Mouse (Mus musculus) WW6 (cell line): Measurements from ENCODE around the gene 2410004P03Rik.
"Not testable (repeated sequence)": the region's sequence is repeated elsewhere in the genome, so short reads cannot be mapped to it uniquely, and the experiment has no call there.

Experiments used
- DNase-seq: peaks from one replicate; pipeline ENCODE4 v3.0.0-alpha.2; 2013; ENCODE audit warnings: low read depth, low spot score

2410004P03Rik gene

GRCm38 (mm10) chr12:17021125-17021524 is 9.6 kb upstream of the 2410004P03Rik start:
- not testable (repeated sequence) for DNase-seq

DNA sequence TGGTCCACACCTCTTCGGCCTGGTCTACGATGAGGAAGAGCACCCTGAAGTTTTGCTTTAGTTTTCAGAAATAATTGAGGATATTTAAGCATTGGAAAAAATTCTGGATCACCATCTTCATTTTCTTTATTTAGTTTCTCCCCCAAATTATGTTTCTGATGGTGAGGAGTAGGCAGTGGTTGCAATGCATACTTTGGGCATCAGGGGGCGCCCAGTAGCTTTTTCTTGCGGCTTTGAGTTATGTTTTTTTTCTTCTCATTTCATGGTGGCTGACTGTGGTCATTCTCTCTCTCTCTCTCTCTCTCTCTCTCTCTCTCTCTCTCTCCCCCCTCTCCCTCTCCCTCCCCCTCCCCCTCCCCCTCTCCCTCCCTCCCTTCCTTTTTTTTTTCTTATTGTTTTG is 6.9 kb upstream of the 2410004P03Rik start:
- DNase-seq, result no peak

- DNase-seq, result no peak
These were observed 4.2 kb upstream of the 2410004P03Rik start for GRCm38 (mm10) chr12:17015711-17016110.

GRCm38 (mm10) chr12:17012067-17012899 is 756 bp upstream of the 2410004P03Rik start:
- no peak for DNase-seq

DNA sequence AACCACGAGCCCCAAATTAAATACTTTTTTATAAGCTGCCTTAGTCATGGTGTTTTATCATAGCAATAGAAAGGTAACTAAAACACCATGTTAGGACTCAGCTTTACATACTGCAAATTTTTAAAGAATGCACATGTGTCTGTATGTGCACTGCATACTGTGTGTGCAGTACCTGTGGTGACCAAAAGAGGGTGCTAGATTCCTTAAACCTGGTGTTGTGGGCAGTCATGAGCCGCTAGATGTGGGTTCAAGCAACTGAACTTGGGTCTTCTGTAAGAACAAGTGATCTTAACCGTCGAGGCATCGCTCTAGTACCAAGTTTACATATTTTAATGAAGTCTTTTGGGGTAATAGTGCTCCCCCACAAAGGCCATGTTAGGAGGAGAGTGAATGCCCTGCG is 2.1 kb downstream of the 2410004P03Rik start:
- no peak for DNase-seq

DNA sequence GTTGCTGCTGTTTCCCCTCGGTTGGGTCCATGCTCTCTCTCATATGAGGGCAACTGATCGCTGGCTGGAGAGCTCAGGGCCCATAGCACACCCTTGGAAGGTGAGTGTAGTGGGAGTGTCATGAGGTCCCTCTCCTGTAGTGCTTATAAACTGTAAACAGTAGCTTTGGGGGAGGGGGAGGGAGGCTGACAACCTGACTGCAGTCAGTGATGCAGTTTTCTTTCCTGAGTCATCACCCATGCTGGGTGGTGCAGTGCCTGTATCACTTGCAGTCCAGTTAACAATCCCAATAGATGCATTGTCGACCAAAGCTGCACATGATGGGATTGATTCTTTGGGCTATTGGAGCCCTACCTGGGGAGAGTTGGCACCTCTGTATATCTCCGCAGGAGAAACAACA is 10.3 kb downstream of the 2410004P03Rik start:
- DNase-seq, result no peak

DNA sequence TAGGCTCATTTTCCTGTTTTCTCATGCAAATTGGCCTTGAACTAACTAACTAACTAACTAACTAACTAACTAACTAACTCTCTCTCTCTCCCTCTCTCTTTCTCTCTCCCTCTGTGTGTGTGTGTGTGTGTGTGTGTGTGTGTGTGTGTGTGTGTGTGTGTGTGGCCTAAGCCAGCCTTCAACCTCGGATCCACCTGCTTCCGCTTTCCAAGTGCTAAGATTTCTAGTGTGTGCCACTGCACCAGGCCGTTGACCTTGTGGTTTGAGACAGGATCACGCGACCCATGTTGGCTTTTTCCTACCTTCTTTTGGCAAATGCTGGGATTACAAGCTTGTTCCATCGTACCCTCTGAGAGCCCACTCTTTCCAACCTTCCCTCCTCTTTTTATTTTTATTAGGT is 10.9 kb downstream of the 2410004P03Rik start:
- DNase-seq, result no peak

DNA sequence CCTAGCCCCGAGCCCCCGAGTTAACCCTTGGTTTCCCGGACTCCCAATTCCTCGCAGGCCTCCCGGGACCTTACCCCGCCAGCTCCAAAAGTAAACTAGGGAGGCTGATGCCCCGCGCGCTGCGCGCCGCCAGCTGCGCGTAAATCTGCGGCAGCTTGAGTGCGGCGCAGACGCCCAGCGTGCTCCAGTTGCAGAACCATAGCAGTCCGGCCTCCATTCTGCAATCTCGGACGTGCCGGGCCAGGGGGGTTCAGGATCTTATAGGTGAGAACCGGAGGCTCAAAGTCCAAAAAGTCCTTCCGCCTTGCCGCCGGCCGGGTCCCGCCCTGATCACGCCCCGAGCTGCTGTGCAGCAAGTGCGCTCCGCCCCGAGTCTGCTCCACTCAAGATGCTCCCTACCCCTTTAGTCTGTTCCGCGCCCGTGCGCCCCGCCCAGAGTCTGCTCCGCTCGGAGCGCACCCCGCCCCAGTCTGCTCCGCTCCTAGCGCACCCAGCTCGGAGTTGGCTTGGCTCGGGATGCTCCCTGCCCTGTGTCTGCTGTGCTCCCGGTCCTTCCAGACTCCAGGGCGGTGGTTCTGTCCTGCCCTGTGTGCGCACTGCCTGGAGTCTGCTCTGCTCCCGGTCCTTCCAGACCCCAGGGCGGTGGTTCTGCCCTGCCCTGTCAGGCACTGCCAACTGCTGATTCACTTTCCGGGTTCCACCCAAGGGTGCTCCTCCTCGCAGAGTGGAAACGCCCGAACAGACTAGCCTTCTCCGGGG is 11.6 kb downstream of the 2410004P03Rik start, which contains the start of gene Pqlc3:
Gene Pqlc3, minus strand, starts transcription at position 670 of the 759 bp plus-strand sequence.
- peak; percentile 85 for DNase-seq

GRCm38 (mm10) chr12:16999146-16999545 is 12.4 kb downstream of the 2410004P03Rik start:
- DNase-seq, result no peak

GRCm38 (mm10) chr12:16996886-16997462 is 14.6 kb downstream of the 2410004P03Rik start:
- no peak for DNase-seq

GRCm38 (mm10) chr12:16996281-16996680 is 15.2 kb downstream of the 2410004P03Rik start:
- no peak for DNase-seq

GRCm38 (mm10) chr12:16994291-16994690 is 17.2 kb downstream of the 2410004P03Rik start:
- DNase-seq, result no peak

- no peak for DNase-seq
These were observed 19.2 kb downstream of the 2410004P03Rik start for GRCm38 (mm10) chr12:16992355-16992754.

- no peak for DNase-seq
These were observed 20.2 kb downstream of the 2410004P03Rik start for GRCm38 (mm10) chr12:16991376-16991775.

DNA sequence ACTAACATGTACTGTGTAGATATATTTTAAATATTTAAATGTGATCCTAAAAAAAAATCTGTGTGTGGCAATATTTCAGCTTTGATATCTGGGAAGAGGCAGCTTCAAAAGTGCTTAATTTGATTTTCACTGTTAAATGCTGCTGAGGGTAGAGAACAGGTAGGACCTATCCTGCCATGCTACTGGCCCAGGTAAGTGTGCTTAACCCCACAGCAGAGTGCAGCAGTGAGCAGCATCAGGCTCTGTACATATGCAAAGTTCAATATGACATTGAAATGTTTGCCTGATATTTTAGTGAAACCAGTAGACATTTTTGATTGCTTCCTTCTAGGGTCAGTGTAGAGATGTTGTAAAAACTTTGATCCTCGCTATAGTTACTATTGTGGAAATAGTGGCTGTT is 25.7 kb downstream of the 2410004P03Rik start:
- no peak for DNase-seq

DNA sequence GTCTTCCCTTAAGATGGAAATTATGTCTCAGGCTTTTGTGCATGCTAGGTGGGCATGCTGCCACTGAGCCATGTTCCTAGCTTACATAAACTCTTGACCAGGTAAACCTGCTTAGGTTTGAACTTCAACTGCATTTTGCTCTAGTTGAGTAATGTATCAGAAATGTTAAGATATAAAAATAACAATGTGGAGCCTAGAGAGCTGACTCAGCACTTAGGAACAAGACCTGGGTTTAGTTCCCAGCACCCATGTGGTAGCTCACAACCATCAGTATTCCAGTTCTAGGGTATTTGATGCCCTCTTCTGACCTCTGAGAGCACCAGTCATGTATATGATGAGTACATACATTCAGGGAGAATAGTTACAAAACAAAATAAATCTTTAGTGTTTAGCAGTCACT is 34.4 kb downstream of the 2410004P03Rik start:
- no peak for DNase-seq

GRCm38 (mm10) chr12:16966811-16967210 is 44.7 kb downstream of the 2410004P03Rik start:
- no peak for DNase-seq

GRCm38 (mm10) chr12:16963354-16963753 is 48.2 kb downstream of the 2410004P03Rik start:
- DNase-seq, result no peak

- peak; percentile 26 for DNase-seq
These were observed 52.7 kb downstream of the 2410004P03Rik start for GRCm38 (mm10) chr12:16958851-16959250.
